Mouse (Mus musculus) gastrocnemius, adult 8-10 months (tissue): ENCODE measurements around the gene Ank2. TPM values are rescaled to one million over a fixed set of nuclear protein-coding genes. Genes with fewer than 3 reads are reported as not detected.

Experiments used
- DNase-seq, 2 experiments: peaks; one replicate each; pipeline ENCODE4 v3.0.0; 2022; ENCODE audit warnings: low spot score in 2 of 2
- total RNA-seq, 4 experiments: library from RNA; stranded (reverse); gene quantifications; 2 replicates each; pipeline ENCODE4 v1.2.4; 2022

Ank2 gene
- total RNA-seq, 4 experiments from 2014 or later, result 96.2 to 128 (median 111) TPM

DNA sequence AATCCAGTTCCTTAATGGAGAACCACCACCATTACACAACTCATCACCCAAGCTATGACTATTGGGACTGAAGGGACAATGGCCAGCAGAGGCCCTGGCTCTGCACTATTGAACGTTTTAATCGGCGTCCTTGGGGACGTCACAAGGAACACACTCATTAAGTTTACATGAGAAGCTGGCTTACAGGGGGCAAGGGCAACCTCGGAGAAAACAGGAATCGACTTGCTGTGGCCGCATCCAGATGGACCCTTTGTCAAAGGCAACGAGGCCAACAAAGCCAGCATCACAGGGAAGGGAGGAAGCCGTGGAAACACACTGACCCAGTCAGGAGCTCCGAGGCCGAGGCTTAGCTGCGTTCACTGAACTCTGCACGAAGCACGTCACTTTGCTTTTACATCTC, 205.1 kb downstream of the Ank2 start:
- DNase-seq, result no peak

DNA sequence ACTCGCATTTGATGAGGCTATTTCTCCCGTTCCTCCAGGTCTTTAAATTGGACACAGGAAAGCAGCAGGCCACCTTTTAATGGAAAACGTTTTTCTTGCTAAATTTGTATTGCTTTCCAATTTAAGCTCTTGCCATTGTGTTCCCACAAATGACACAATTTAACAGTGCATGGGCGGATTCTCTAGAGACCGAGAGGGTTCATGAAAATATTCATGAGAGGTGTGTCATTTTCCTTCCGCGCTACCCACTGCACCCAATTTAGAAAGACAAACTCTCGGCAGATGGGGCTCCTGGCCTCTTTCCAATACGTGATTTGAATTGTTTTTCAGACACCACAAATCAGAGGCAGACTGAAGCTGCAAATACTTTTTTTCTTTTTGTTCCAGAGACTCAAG, 205.7 kb downstream of the Ank2 start:
- no peak for DNase-seq

DNA sequence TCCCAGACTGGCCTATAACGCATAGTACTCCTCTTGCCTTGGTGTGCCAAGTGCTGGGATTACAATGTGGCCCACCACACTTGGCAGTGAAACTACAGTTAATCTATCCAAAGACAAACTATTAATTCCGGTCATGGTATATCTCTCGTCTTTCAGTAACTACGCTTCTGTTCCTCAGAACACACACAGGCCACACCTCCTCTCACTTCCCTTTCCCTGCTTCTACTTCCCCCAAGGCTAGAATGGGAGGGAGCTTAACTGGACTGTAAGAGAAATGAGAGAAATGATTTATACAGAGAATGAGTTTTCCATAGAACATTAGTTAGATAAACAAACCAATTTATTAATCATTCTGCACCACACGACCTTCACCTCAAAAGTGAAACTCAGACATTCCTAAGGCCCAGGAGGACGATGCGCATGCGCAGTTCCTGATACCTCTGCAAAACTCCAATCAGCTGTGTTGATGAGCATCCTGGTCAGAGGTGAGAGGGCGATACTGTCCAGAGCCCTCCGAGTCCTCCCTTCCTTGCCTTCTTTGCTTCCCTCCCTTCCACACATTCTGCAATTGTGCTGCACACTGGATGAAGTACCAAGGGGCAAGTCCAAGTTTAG, 206.2 kb downstream of the Ank2 start:
- no peak for DNase-seq

DNA sequence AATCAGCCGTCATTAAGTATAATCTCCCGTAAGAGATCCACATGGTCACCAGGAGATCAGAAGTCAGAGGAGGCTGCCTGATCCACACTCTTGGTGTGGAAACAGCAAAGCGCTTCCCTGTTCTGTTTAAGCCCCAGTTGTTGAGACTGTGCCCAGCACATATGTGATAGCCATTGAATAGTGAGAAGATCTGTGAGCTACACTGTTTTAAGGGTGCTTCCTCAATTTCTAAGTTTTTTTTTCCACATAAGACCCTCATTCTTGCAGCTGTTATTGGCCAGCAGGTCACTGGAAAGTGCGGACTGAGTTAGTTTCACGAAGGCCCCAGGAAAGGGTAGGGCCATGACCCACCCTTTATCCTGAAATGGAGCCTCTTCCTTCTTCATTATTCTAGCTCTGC, 216.9 kb downstream of the Ank2 start:
- DNase-seq, result no peak

DNA sequence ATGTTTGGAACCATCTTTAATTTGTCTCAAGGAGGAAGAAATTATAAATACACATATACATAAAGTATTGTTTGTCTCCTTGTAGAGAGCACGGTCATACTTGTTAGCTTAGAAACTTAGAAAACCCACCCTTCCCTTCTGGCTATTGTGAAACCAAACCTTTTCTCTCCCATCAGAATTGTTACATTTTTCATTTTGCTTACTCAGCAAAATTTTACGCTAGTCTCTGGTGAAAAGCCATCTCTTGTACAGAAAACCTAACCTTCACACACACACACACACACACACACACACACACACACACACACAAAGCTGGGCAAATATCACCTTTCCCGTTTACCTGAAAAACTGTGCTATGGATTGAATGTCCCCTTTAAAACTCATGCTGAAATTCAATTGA, 217.8 kb downstream of the Ank2 start:
- no peak for DNase-seq

DNA sequence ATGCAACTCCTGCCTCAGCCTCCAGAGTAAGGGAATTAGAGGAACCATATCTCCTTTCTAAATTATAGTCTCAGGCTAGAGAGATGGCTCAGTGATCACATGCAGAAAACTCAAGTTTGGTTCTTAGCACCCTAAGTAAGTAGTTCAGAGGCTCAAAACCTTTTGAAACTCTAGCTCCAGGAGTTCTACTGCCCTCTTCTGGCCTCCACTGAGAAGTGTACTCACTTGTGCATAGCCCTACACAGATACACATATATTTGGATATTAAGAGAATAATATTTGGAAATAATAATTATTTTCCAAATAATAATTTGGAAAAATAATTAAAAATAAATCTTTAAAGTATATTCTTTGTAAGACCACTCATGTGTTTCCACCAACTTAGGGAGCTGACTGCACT, 218.8 kb downstream of the Ank2 start:
- no peak for DNase-seq

DNA sequence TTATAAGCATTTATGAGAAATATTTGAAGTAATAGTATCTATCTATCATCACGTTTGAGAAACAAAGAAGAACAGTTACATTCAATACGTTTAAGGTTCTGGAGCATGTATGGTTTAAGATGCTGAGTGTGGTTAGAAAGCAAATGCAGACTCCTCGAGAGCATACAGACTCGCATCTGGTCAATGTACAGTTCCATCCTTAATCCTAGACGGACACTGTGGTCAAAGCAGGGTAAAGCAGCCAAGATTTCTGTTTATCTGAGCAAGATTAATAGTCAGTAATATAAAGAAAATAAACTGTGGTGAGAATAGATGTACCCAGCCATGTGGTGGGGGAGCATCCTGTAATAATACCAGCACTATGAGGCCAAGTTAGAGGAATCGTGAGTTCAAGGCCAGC, 223.2 kb downstream of the Ank2 start:
- DNase-seq, result no peak

DNA sequence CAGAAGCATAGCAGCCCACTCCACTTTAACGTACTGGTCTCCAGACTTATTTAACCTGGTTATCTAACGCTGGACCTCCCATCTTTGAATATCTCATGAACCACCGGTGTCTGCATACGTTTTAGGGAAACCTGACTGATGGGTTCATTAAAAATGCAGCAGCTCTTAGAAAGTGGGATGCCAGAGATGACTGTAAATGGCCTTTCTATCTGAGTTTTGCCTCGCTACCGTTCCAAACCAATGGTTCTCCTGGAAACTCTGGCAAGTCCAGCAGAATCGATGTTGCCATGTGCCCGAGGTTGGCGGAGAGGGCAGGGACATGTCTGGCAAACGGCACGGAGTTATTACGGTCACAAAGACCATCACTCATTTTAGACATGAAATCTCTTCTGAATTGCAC, 226.3 kb downstream of the Ank2 start:
- DNase-seq, result no peak

DNA sequence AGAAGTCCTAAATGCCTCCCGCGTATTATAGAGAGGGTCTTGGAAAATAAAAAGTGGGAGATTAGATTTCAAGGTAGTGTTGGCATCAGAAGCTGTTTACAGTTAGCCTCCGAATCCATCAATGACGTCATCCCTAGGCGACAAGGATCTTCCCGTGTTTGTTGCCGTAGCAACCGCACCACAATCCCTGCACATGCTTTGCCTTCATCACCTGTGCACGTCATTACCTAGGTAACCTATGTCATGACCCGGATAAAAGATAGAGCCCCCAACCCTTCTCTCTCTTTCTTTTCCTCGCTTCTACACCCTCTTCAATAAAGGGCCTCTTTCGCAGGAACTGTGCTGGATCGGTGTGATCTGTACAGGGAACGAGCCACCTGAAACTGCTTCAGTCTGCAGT, 229.5 kb downstream of the Ank2 start:
- no peak for DNase-seq

DNA sequence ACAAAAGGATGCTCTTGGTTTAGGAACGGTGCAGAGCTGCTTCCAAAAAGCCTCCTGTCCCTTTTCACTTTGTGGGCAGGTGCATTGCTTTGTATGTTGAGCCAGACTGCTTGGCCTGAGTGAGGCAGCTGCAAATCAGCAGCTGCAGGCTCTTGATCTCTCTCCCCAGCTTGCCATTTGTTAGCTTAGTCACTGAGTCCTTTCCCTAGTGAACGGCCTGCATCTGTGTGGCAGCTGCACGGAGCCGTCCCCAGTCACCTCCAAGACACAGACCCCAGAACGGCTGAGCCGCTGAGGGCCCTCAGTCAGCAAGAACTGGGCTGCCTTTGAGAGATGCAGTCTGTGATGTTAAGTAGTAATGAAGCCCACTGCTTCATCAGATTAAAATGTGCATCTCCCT, 231.3 kb downstream of the Ank2 start:
- no peak for DNase-seq

DNA sequence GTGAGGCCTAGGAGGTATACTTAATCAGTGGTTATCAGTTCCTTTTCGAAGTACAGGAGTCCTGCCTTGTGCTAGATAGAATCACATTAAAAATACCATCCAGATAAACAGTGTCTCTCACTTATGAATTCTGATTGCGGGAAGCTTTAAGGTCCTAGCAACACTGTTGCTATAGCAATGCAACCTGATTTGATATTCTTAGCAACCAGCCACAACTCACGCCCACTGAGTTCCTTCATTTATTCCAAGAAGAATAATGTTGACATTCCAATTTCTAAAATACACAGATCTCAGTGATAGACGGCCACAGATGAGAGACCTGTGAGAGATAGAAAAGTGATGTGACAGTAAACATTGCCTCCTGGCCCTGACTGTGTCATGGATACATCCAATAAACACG, 233.4 kb downstream of the Ank2 start:
- no peak for DNase-seq

DNA sequence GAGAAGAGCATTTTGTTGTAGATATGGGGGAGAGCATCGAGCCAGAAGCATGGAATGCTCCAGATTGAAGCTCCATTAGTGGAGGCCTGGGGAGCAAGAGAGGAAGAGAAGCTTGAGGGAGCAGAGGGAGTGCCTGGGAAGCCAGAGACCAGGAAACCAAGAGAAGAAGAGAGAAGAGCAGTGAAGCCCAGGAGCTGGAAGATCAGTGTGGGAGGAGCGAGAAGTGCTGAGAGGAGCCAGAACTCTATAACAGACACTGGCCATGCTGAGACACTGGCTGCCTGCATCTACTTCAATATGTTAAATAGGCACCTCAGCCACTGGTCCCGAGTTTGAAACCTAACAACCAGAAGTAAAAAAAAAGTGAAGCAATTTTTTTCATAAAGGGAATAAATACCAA, 234.0 kb downstream of the Ank2 start:
- DNase-seq, result no peak

DNA sequence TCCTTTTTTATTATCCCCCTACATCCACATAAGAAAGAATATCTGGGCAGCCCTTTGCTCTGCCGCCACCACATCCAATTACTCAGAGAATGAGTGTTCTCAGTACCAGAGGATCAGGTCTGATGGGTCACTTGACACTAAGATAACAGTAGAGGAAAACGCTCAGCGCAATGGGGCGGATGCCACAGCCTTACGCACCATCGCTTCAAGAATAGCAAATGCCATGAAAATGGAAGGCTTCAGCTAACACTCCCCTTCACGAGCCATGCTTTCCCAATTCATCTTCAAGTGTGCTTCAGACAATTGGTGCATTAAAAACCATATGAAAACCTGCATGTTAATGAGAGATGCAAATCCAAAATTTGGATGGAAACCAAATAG, 238.4 kb downstream of the Ank2 start:
- no peak for DNase-seq

DNA sequence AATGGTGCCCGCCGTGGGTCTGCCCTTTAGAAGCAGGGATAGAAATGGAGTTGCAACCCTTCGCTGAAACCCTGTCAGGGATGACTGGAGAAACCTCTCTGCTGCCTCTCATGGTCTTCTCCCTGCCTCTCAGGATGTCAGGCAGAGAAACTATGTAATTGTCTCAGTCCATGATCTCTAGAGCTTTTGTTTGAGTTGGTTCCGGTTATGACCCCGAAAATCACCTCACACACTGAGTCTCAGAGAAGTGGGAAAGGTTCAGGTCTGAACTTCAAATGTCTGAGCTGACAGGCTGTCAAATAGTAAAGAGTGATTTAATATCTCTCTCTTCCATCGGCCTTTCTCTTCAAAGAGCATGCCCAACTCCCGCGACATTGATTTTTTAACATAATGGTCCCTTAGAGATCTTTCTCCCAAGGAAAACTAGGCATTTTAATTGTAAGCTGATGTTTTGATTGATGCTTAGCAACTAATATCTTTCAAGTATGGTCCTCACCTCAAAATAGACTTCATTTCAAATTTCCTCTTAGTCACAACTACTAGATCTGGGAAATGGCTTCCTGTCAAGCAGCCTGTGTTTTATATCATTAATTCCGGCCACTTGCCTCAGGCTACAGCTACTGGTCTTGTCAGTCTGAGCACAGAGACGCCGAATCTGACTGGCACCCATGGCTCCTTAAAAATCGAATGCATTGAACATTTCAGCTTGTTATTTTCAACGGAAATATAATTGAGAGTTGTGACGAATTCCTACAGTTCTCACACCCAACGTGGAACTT, 239.0 kb downstream of the Ank2 start:
- DNase-seq, result no peak

DNA sequence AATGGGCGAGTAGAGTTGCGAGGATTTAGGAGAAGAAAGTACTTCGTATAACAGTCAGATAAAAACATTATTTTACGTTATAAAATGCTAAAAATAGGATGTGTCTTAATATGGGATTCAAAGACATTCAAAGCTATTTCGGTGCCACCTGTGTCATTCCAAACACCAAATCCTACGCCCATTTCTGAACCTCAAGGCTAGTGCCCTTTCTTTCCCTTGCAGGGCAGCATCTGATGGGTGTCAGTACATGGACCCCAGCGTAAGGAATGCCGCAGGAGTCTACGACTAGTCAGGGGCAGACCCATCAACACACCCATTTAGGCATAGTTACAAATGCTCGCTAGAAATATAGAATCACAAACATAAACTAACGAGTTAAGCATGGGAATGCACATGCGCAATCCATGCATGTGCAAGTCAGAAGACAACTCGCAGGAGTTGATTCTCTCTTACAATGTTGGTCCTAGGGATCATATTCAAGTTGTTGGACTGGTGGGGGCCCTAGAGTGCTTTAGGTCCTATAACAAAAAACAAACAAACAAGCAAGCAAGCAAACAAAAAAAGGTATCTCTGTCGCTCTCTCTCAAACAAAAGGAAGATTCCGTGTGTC, 240.6 kb downstream of the Ank2 start:
- DNase-seq, result no peak

DNA sequence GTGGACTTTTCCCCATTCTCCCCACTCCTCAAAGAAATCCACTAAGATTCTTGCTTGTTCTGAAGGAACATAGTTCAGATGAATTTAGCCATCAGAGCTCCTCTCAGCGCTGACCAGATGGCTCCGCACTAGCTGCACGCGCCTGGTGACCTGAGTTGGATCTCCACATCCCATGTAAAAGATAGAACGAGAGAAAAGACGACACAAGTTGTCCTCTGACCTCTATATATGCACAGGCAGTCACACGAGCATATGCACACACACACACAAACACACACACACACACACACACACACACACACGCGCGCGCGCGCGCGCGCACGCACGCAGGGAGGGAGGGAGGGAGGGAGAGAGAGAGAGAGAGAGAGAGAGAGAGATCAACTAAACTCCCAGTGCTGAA, 241.2 kb downstream of the Ank2 start:
- peak in 1 of 2 experiments; percentile 4 for DNase-seq

DNA sequence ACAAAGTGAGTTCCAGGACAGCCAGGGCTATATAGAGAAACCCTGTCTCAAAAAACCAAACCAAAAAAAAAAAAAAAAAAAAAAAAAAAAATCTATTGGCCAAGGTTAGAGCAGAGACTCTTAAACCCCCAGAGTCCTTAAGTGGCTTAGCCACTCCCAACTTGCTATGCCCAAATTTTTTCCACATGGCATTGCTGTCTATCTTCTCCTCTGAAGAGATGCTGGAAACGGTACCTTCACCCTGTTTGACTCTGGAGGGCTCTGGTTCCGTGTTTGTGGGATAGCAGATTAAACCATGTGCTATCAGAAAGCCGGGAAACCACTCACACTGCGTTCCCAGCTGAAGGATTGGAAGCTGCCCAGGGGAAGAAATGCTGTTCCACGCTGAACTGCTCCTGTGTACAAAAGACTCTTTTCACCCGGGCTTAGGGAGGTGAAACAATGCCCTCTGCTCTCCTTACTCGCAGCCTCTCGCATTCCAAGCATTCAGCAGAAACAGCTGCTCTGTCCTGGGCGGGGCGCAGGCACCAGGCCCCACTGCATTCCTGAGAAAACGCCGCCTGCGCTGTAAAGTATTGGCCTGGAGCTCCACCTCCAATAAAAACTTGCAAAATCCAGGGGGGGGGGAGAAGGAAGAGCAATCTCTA, 241.7 kb downstream of the Ank2 start:
- DNase-seq, result peak; percentile 18 to 21

DNA sequence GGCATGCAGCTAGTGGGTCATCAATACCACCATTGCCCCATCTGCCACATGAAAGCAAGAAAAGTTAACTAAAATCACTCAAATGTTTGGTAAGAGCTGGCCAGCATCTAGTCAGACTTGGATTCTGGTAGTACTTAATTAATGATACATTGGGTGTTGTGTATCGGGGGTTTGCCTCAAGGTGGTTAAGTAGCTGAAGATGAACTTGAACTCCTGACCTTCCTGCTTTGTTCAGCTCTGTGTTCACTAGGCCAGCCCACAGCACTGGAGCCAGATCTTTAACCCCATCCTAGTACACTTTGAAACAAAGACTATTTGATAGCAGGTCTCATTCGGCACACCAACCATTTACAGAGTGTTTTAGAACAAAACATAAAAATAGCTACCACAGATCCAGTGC, 242.5 kb downstream of the Ank2 start:
- no peak for DNase-seq

DNA sequence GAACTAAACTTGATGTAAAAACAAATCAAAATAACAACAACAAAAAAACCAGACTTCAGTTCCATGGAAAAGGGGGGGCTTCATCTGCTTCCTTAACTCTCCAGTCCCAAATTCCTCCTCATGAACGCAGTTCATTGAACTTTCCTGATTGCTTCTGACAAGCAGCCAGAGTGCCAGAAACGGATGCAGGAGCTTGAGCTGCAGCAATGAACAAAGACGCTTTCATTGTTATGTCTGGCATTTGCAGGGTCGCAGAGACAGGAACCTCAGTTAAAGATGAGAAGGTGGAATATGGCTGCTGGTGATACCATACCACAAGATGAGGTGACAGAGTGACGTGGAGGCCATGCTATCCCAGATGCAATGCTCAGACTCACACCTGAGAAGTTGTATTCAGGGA, 248.2 kb downstream of the Ank2 start:
- DNase-seq, result no peak

DNA sequence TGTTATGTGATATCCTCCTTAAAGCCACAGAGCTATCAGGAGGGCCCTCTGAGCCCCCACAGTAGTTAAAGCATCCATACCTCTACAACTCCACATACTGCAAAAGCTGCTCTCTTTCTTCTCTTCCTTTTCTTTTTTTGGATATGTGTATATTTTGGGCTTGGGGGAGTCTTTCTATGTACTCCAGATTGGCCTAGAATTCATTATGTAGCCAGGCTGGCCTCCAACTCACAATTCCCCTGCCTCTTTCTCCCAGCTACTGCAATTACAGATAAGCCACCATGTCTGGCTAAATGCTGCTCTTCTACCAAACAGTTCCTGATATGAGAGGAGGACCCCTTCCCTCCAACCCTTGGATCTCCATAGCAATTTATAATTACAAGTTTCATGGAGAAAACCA, 250.5 kb downstream of the Ank2 start:
- no peak for DNase-seq

DNA sequence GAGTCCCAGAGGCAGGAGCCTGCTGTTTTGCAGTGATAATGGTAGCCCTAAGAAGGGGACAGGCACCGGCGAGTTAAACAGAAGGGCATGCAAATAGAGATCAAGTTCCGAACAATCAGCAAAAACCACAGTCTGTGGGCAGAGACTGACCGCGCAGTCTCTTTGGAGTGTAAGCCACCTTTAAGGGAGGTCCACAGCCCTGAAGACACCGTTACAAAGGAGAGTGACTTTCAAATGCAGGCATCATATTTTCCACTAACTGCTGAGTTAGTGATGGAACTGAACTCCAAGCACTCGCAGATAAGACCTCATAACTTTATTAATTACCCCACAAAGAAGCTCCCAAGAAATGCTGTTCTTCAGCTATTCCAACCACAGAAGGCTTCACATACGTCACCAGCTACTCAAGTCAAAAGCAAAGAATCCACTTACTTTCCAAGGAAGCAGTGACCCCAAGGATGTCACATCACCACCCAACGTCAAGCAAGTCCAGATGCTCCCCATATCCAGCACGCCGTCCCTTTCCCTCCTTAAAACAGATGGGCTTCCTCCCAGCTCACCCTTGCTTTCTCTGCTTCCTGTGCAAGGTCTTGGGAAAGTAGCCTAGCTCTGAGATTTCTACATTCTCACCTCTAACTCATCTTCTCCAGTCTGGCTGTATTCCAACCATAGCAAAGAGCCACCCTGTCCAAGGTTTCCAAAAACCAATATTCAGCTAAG, 252.0 kb downstream of the Ank2 start:
- DNase-seq, result no peak
